Mouse (Mus musculus) liver, embryonic 16.5 days (tissue): ENCODE results near the gene Snx9. TPM values are rescaled to one million over a fixed set of nuclear protein-coding genes. Genes with fewer than 3 reads are reported as not detected.
A peak's percentile ranks its signal among the peaks of the same experiment; 100 is the strongest.

Source experiments
- ATAC-seq: fragments of 200-750 bp; cut with Nextera tagmentation; 2 replicates; pipeline ENCODE4 v1.8.0; 2017; ENCODE audit warnings: low read depth, mild to moderate bottlenecking, moderate number of reproducible peaks, moderate library complexity
- H3K27ac ChIP-seq: fragments of 300-500 bp; sonication (generic); 2 replicates; pipeline ENCODE4 v1.5.1; 2014; ENCODE audit warnings: mild to moderate bottlenecking, low read length
- H3K27me3 ChIP-seq: fragments of 300-500 bp; sonication (generic); 2 replicates; pipeline ENCODE4 v1.6.1; 2014; ENCODE audit warnings: low read depth, low read length, mixed read lengths; ENCODE audit not compliant: control insufficient read depth, insufficient read depth
- H3K36me3 ChIP-seq: fragments of 300-500 bp; sonication (generic); 2 replicates; pipeline ENCODE4 v1.6.1; 2014; ENCODE audit warnings: mild to moderate bottlenecking; ENCODE audit not compliant: control insufficient read depth, insufficient read depth
- H3K4me1 ChIP-seq: fragments of 300-500 bp; sonication (generic); 2 replicates; pipeline ENCODE4 v1.6.1; 2014; ENCODE audit warnings: low read depth, low read length, mixed read lengths; ENCODE audit not compliant: control insufficient read depth
- H3K4me2 ChIP-seq: fragments of 300-500 bp; sonication (generic); 2 replicates; pipeline ENCODE4 v1.6.1; 2014; ENCODE audit warnings: low read depth, low read length, mixed read lengths
- H3K4me3 ChIP-seq: fragments of 300-500 bp; sonication (generic); 2 replicates; pipeline ENCODE4 v1.5.1; 2014; ENCODE audit warnings: low read depth, mild to moderate bottlenecking, low read length
- H3K9ac ChIP-seq: fragments of 300-500 bp; sonication (generic); 2 replicates; pipeline ENCODE4 v1.6.1; 2014; ENCODE audit warnings: low read depth, low read length
- H3K9me3 ChIP-seq: fragments of 300-500 bp; sonication (generic); replicated peaks from 2 replicates; pipeline ENCODE4 v1.6.1; 2016; ENCODE audit warnings: low read length; ENCODE audit not compliant: control insufficient read depth
- WGBS: fragments of 180-500 bp; shearing (Covaris S2); extraction: QIAGEN DNeasy Blood & Tissue Kit; methylation state at CpG from one replicate; pipeline ENCODE4 v1.1.7; 2014; ENCODE audit not compliant: insufficient replicate concordance; 5-methylcytosine and 5-hydroxymethylcytosine counted together
- polyA plus RNA-seq: library from polyadenylated mRNA; unstranded; fragments of >200 nt; fragmentation: Nextera tagmentation; extraction: Ambion mirVana; gene quantifications from 2 replicates; pipeline ENCODE4 v1.2.1, GENCODE M21; 2015

Snx9 gene
- polyA plus RNA-seq, 1 experiment from 2014 or later = 10.5 TPM

GRCm38 (mm10) chr17:5874565-5874964 is 33.4 kb downstream of the Snx9 start:
- Histone ChIP-seq H3K9ac (no peak overlapping the region), H3K9me3 (no peaks in the 10 kb centered on the region), H3K27ac (no peak overlapping the region), H3K36me3 (no peaks in the 10 kb centered on the region), H3K27me3 (no peaks in the 10 kb centered on the region), H3K4me3 (no peak overlapping the region), H3K4me1 (peaks cover 11% of the 10 kb centered on the region; the same call in 1 of the 2 replicates), H3K4me2 (no peak overlapping the region)
- no peak for ATAC-seq
- WGBS = 65% methylated on average over 1 of the region's 1 CpGs

- Histone ChIP-seq H3K4me3 (no peak overlapping the region), H3K9me3 (no peaks in the 10 kb centered on the region), H3K9ac (no peak overlapping the region), H3K36me3 (no peaks in the 10 kb centered on the region), H3K27me3 (no peaks in the 10 kb centered on the region), H3K4me2 (no peak overlapping the region), H3K4me1 (peaks cover 8% of the 10 kb centered on the region; the same call in 1 of the 2 replicates), H3K27ac (no peak overlapping the region)
- no peak for ATAC-seq
- 76% methylated on average over 10 of the region's 10 CpGs for WGBS
These were observed 36.6 kb downstream of the Snx9 start for GRCm38 (mm10) chr17:5877611-5878157.

- Histone ChIP-seq H3K4me2 (no peak overlapping the region), H3K4me3 (no peak overlapping the region)
- ATAC-seq = no peak
These were observed 37.7 kb downstream of the Snx9 start for GRCm38 (mm10) chr17:5878878-5879277.

GRCm38 (mm10) chr17:5885474-5885873 is 44.3 kb downstream of the Snx9 start:
- Histone ChIP-seq H3K36me3 (no peaks in the 10 kb centered on the region), H3K4me3 (no peak overlapping the region), H3K27me3 (no peaks in the 10 kb centered on the region), H3K27ac (peak overlapping the region; percentile 64), H3K9me3 (no peaks in the 10 kb centered on the region), H3K4me2 (no peak overlapping the region), H3K9ac (no peak overlapping the region), H3K4me1 (peaks cover 21% of the 10 kb centered on the region)
- ATAC-seq = peak; percentile 61
- 15% methylated on average over 8 of the region's 8 CpGs for WGBS

More at GRCm38 (mm10) chr17:5878878-5879277, 37.7 kb downstream of the Snx9 start:
- WGBS = 80% methylated on average over 4 of the region's 4 CpGs
- H3K9ac ChIP-seq = no peak overlapping the region
- H3K27ac ChIP-seq = no peak overlapping the region
- no peaks in the 10 kb centered on the region for H3K27me3 ChIP-seq
- H3K36me3 ChIP-seq = no peaks in the 10 kb centered on the region
- no peaks in the 10 kb centered on the region for H3K9me3 ChIP-seq
- peaks cover 8% of the 10 kb centered on the region; the same call in 1 of the 2 replicates for H3K4me1 ChIP-seq

GRCm38 (mm10) chr17:5886181-5886810 is 45.2 kb downstream of the Snx9 start:
- no peak for ATAC-seq
- 56% methylated on average over 6 of the region's 6 CpGs for WGBS
- Histone ChIP-seq H3K4me2 (no peak overlapping the region), H3K4me1 (peaks cover 27% of the 10 kb centered on the region), H3K27me3 (no peaks in the 10 kb centered on the region), H3K9ac (no peak overlapping the region), H3K36me3 (no peaks in the 10 kb centered on the region), H3K27ac (peak overlapping the region; percentile 38; the same call in 1 of the 2 replicates), H3K9me3 (no peaks in the 10 kb centered on the region), H3K4me3 (no peak overlapping the region)

GRCm38 (mm10) chr17:5886943-5887800 is 46.0 kb downstream of the Snx9 start:
- Histone ChIP-seq H3K4me1 (peaks cover 32% of the 10 kb centered on the region), H3K9me3 (no peaks in the 10 kb centered on the region), H3K27ac (no peak overlapping the region), H3K4me2 (peak overlapping the region; percentile 33), H3K27me3 (no peaks in the 10 kb centered on the region), H3K4me3 (peak overlapping the region; percentile 9; the same call in 1 of the 2 replicates), H3K36me3 (no peaks in the 10 kb centered on the region), H3K9ac (no peak overlapping the region)
- 29% methylated on average over 20 of the region's 20 CpGs for WGBS
- peak; percentile 40; the same call in 1 of the 2 replicates for ATAC-seq

GRCm38 (mm10) chr17:5890429-5890828 is 49.3 kb downstream of the Snx9 start:
- H3K36me3 ChIP-seq = no peaks in the 10 kb centered on the region
- no peak overlapping the region for H3K9ac ChIP-seq
- peak overlapping the region; percentile 30; the same call in 1 of the 2 replicates for H3K4me2 ChIP-seq
- no peak overlapping the region for H3K4me3 ChIP-seq
- ATAC-seq = peak; percentile 53
- 15% methylated on average over 8 of the region's 8 CpGs for whole genome bisulfite sequencing
- no peaks in the 10 kb centered on the region for H3K27me3 ChIP-seq
- H3K27ac ChIP-seq = no peak overlapping the region
- no peaks in the 10 kb centered on the region for H3K9me3 ChIP-seq
- H3K4me1 ChIP-seq = peaks cover 48% of the 10 kb centered on the region

GRCm38 (mm10) chr17:5891933-5892683 is 51.0 kb downstream of the Snx9 start:
- Histone ChIP-seq H3K4me3 (no peak overlapping the region), H3K36me3 (no peaks in the 10 kb centered on the region), H3K27me3 (no peaks in the 10 kb centered on the region), H3K9ac (no peak overlapping the region), H3K4me2 (no peak overlapping the region), H3K4me1 (peaks cover 35% of the 10 kb centered on the region), H3K9me3 (no peaks in the 10 kb centered on the region), H3K27ac (peak overlapping the region; percentile 83)
- 53% methylated on average over 9 of the region's 9 CpGs for WGBS
- no peak for ATAC-seq
